Mouse (Mus musculus) right cerebral cortex, postnatal 10 days (tissue): ENCODE data around the gene Gm21987.

ENCODE experiments used
- DNase-seq, 2 experiments: peaks; one replicate each; pipeline ENCODE4 v3.0.0; 2021; ENCODE audit warnings: low spot score in 2 of 2

Gene Gm21987

DNA sequence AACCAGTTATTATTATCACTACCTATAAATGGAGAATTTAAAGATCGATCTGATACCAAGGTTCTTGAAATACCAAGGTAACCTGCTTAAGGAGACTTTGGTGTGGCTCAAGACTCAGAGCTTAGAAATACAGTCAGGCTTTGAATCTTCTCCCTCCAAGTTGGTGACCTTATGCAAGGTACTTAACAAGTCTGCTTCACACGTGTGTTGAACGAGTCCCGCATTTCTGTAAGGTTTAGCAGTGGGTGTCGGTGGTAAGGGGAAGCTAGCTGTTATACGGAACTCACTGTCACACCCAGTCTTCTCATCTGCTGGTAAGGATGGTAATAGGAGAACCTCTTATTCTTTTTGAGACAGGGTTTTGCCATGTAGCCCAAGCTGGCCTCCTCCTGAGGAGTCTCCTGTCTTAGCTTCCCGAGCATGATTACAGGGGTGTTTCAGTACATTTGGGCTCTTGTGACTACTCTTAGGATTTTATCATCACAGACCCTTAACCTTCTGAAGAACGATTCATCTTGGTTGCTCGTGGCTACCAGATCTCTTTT is 1.4 kb downstream of the Gm21987 start:
- DNase-seq = no peak

DNA sequence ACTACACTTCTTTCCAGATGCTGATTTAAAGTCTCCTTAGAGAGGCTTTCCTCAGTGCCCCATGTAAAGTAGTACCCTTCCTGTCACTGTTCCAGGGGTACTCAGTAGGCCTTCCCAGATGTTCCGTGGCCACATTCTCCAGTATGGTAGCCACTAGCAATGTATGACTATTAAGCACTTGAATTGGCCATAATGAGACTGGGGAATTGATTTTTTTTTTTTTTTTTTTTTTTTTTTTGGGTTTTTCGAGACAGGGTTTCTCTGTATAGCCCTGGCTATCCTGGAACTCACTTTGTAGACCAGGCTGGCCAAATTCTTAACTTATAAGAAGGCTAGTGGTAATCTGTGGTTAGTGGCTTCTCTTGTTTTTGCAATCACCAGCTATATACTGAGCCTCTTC is 3.0 kb downstream of the Gm21987 start:
- no peak for DNase-seq

DNA sequence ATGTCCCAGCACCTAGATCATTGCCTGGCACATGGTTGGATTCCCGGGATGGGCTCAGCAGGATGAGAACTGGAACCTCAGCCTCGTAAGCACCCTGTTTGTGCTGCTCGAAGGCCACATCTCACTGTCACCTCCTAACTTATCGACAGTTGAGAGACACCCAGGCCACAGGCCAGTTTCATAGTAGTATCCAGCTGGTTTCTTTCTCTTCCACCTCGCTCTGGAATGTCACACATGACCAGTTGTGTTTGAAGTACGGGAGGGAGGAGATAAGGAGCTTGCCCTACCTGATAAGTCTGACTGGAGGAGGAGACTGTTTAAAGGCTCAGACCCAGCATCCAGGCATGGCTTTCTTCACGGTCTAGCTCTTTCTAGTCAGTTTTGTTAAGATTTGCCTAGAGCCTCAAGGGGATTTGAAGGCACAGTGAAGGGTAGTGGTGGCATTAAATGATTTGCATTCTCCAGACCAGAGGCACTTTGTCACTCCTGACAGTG is 3.6 kb downstream of the Gm21987 start:
- DNase-seq = no peak

DNA sequence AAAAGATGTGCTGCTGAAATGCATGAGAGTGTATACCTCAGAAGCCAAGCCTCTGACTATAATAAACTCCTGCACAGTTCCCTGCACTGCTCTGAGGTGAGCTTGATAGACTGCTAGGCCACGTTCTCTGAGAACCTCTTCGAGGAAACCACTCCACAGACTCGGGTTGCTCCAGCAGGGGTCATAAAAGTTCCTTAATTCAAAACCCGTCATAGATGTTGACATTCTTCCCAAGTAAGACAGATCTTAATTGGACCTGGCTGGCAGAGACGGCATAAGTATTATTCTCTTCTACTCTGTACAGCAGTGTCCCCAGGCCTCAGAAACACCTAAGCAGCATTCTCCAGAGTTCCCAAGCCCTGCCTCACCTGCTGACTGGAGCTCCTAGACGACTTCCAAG is 4.1 kb downstream of the Gm21987 start:
- DNase-seq = no peak

DNA sequence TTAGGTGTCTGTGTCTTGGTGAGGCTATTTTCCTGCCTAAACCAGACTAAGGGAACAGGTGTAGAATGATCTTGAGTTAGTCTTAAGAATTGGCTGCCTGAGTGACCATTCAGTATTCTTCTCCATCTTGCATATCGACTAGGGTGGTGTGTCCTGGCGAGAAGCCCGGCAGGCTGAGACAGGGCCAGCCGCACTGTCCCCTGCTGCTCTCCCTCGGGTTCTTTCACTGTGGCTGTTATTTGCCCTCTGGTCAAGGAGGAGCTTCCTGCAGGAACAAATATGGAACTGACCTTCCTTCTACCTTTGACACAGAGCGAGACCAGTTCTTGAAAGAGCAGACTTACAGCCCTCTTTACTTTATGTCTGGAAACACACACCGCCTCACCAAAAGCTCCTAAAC is 5.2 kb downstream of the Gm21987 start:
- no peak for DNase-seq

DNA sequence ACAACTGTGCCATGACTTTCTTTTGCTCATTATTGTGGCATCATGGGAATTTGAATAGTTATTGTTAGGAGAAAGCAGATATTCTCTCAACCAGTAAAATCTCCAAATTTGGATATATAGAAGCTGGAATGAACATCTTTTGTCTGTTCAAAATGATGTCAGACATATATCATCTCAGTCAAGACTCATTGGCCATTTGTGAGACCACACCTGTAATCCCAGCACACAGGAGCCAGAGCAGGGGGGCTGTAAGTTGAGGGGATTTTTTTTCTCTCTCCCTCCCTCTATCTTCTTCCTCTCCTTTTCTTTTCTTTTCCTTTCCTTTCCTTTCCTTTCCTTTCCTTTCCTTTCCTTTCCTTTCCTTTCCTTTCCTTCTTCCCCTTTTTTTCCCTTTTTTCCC is 6.0 kb downstream of the Gm21987 start:
- no peak for DNase-seq

DNA sequence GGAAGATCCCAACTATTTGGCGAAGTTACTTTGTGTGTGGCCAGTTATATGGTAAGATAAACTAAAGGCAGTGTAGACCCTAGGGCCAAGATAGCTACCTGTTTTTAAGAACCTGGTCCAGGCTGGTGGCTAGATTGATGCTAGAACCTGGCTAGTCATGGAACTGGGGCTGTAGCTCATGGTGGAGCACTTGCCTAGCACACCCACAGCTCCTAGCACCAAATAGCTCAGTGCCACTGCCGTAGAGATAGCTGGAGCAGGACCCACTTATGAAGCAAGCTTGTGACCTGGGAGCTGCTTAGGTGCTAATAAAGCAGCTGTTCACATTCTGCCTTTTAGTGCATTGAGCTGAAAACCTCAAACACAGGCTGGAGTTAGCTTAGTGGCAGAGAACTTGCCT is 6.8 kb downstream of the Gm21987 start:
- no peak for DNase-seq

DNA sequence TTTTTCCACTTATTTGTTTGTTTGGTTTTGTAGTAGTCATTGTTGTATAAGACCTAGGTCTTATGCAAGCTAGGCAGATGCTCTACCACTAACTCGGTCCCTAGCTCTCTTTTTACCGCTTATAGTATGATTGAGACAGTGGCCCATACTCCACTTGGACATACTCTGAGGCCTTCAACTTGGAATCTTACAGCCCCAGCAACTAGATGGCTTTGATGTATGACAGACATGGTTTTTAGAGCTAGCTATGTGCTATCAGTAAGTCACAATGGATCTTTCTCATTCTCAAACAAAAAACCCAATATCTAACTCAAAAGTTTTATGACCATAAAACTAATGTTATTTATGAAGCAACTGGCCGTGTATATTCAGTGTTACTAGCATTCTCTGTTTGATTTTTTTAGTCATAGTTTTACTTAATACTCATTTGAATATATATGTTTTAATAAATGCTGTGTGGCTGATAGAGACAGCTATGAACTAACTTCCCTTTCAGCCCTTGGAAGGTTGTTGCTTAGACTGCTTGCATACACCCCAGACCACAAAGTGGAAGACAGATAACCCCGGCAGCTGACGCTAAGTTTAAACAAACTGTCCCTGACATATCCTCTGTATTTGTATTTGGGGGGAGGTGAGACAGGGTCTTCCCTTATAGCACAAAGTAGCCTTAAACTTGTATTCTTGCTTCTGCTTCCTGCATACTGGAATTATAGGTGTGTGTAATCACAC is 7.5 kb downstream of the Gm21987 start:
- no peak for DNase-seq

DNA sequence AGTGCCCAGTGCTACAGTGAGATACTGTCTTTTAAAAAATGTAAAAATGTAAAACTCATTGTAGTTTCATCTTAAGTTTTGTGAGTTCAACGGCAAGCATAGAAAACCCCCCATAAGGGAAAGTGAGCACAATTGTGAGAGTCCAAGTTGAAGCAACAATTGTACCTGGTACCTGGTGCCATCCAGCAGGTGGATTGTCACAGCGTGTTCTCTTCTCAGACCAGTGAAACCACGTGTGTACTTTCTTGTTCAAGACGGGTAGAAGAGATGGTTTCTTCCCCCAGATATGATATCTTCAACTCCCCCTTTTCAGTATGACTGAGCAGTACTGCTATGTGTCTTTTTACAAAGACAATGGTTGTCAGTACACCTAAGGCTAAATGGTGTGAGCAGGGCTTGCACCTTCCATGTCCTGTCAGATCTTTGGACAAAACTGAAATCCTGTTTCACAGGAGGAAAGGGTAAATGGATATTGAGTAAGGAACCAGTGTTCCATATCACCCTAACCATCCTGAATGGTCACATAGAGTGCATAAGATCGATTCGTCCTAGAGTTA is 11.5 kb downstream of the Gm21987 start:
- DNase-seq = no peak

DNA sequence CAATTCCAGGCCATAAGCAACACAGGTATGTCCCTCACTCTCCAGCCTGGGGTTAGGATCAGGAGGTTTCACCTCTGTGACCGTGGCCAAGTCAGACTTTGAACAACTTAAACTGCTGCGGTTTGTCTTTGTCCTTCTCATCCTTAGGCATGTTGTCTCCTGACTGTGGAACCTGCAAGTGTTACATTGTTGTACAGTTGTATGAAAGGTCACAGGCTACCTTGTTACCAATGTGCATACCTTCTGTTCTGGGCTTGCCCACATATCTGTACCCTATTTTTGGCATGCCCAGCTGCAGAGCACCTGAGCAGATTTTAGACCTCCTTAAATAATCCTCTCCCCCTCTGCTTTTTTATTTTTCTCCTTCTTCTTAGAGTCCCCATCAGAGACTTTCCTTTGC is 12.4 kb downstream of the Gm21987 start:
- DNase-seq = no peak

DNA sequence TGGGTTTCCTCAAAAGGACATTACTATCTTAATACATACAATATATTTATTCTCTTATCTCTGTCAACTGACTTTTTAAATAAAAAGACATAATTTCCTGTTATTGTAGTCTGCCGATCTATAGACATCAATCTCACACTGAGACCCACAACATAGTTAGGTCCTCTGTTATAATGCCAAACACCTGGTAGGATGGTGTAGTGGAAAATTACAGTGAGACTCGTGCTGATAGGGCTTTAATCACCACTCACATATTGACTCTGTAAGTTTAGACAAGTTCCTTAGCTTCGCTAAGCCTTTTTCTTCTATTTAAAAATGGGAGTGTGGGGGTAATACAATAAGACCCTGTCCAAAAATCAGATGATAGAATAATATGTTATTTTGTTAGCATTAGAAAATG is 13.0 kb downstream of the Gm21987 start:
- no peak for DNase-seq

DNA sequence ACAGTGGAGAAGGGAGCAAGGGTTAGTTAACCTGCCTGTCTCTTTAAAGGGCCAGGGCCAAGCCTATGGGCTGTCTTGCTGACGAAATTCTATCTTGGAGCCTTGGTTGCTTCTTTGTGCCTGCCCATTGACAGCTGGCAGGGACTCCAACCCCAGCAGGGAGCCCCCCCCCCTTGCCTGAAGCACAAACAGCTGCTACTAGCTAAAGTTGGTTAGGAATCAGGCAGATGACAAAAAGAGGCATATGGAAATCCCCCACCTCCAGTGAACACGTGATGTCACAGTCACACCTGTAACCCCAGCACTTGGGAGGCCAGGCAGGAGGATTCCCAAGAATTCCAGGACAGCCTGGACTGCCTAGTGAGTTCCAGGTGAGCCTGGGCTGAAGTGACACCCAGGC is 13.5 kb downstream of the Gm21987 start:
- no peak for DNase-seq

DNA sequence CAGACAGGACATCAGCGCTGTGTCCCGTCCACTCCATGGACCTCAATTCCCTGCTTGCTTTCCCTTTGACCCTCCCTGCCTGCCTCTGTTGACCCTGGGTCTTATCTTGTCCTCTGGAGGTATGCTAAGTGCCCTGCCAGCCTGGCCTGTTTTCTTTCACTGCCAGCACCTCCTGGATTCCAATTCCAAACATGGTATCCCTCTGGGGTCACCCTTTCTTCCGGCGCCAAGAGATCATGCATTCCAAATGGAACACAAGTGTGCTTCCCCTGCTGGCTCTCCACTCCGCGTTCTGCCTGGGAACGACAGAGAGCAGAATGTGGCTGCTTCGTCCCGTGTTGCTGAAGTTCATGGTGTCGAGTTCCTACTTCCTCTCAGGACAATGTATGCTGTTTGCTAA is 15.1 kb downstream of the Gm21987 start, which contains the start of gene Popdc2:
TSS of gene Popdc2 (plus strand) at position 277 of the 400 bp plus-strand sequence.
- no peak for DNase-seq

DNA sequence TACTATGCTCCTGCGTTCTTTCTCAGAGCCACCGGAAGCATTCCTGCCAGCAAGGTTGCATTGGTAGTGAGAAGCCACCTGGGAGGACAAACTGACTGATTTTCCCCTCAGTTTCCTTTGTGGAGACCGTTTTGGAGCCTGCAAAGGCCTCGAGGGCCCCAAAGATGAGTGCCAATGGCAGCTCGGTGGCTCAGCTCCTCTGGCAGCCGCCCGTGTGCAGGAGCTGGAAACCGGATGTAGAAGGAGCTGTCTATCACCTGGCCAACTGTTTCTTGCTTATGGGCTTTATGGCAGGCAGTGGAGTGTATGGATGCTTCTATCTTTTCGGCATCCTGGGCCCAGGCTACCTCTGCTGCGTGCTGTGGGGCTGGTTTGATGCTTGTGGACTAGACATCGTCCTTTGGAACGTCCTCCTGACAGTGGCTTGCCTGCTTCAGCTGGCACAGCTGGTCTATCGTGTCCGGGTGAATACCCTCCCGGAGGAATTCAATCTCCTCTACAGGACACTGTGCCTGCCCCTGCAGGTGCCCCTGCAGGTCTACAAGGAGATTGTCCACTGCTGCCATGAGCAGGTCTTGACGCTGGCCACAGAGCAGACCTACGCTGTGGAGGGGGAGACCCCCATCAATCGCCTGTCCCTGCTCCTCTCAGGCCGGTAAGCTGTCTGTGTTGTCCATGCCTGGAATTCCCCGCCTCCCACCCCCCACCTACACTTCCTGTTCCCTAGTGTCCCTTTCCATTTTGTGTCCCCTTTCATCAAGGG is 15.8 kb downstream of the Gm21987 start:
- no peak for DNase-seq

DNA sequence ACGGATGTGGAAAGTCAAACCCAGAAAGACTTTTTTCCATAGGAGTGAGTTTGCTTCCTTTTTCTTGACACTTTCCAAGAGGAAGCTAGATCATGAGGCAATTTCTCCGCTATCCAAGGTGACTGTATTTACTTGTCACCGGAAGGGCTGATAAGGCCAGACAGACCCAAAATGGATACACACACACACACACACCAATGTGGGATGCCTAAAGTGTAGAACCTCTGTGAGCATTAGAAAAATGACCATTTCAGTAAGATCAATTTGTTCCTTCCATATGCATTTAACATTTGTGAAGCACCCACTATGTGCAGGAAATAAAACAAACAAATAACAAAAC is 16.4 kb downstream of the Gm21987 start:
- DNase-seq = no peak

DNA sequence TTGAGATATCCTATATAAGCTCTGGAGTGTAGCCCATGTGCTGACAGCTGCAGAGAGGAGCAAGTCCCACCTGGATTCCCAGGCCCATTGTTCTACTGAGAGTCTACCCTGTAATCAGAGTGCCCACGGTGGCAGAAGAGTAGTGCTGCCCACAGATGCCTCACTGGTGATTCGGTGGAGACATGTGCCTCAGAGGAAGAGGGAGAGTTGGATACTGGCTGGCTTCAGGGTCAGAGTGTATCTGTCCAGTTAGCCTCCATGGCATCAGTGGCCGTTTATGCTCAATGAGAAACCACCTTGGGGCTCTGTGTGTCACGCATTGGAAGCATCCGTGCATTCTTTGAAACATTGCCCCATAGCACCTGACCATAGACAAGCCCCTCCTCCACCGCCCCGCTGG is 16.8 kb downstream of the Gm21987 start:
- no peak for DNase-seq

DNA sequence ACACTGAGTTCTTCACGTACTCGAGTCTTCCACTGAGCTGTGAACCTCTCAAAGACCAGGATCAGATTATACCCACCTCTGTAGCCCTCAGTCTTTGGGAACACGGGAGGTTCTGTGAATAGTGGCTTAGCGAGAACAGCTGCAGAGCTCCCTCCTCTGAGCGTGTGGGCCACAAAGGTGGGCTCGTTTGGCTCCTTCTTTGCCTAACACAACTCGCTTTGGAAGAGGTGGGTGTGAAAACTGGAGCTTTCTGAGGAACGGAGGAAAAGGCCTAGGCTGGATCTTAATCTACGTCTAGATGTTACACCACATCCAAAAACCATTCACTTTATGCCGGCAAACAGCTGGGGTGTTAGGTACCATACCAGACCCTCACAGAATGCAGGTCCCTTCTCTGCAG is 18.6 kb downstream of the Gm21987 start:
- DNase-seq = no peak

DNA sequence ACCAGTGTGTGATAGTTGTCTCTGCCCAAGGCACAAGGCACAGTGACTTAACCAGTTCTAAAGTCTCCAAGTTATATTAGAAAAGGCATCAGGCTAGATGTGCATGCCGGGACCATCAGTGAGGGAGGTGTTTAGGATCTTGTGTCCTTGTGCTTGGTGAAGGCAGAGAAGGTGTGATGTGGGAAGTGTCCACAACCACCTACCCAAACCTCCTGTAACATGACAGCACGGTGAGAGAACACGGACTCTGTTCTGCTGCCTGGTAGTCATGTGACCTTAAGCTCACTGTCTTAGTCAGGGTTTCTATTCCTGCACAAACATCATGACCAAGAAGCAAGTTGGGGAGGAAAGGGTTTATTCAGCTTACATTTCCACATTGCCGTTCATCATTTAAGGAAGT is 19.4 kb downstream of the Gm21987 start:
- no peak for DNase-seq

DNA sequence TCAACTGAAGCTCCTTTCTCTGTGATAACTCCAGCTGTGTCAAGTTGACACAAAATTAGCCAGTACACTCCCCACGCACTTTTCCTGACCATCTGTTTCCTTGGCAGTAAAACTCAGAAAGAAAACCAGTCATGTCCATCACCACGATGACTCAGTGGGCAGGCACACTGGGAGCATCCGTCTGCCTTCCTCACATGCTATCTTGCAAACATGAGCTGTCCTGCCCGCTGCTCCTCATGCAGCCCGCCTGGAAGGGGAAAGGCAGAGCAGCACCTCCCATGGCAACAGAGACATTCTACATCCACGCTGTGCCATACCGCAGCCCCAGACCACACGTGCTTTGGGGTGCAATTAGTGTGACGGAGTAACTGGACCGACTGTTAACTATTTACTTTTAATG is 21.5 kb downstream of the Gm21987 start:
- DNase-seq = peak; percentile 71 to 86

DNA sequence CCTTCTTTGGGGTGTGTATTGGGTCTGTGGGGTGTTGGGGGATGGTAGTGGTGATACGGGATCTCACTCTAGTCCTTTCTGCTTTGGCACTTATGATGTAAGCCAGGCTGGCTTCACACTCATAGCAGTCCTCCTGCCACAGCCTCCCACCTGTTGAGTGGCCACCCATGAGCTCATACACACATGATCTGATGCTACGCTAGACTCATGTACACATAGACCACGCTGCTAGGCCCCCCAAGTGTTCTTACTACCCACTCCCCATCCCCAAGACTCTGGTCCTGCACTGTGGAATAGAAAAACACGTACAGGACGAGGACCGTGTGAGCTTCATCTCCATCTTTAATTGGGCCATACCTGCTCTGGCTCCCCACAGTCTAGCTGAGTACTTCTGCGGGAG is 22.2 kb downstream of the Gm21987 start:
- no peak for DNase-seq

DNA sequence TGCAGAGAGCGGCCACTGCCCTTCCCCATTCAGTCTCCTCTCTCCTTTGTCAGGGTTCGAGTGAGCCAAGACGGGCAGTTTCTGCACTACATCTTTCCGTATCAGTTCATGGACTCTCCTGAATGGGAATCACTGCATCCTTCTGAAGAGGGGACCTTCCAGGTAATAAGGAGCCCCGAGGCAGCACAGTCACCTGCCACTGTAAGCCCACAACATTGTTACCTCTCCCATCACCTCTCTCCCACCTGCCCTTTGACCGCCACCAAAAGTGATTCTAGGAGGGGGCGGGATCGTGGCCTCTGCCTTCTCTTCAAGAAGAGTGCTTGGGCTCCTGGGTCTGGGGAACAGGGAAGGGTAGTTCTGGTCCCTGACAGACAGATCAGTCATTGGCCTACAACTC is 22.6 kb downstream of the Gm21987 start:
- DNase-seq = no peak

DNA sequence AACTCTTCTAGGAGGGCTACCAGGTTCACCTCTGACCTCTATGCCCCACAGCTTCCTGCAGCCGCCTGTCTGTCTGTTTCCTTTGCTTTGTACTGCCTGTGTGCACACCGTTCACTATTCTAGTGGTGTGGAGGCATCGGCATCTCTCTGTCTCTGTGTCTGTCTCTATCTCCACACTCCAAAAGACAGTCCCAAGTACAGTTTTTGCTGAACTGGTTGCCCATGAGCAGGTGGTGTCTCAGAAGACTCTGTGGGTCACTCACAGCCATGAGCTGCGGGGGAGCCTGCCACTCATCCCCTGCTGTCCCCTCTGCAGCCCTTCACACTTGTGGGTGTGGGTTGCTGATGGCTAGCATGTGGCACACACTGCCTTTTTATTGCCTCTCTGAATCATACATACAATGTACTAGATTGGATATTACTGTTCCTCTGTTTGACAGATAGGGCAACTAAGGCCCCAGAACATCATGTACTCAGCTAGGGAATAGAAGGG is 23.2 kb downstream of the Gm21987 start:
- DNase-seq = no peak
